Mouse (Mus musculus): ENCODE results near the gene Zp2.

- TF ChIP-seq POLR2A (IDR thresholded peaks at IDR 0.05; ENCODE audit: borderline replicate concordance, extremely low read depth, insufficient read depth, insufficient read length, poor library complexity, severe bottlenecking) (no peak), CTCF (IDR thresholded peaks at IDR 0.05; ENCODE audit: borderline replicate concordance, extremely low read depth, insufficient read depth, insufficient read length) (no peak)
Observed at GRCm38 (mm10) chr7:120080177-120080576, 64.9 kb downstream of the Zp2 start.

All from brain, embryonic 14.5 days (tissue).